Mouse (Mus musculus): ENCODE data around the gene Hao2. TPM values are rescaled to one million over a fixed set of nuclear protein-coding genes. Genes with fewer than 3 reads are reported as not detected.

Gene Hao2
- polyA plus RNA-seq, 1 experiment from 2014 or later: not detected

GRCm38 (mm10) chr3:98880831-98881230, 12.2 kb downstream of the Hao2 start:
- Histone ChIP-seq H3K4me1 (ENCODE audit: control insufficient read depth, insufficient read depth, low read length) (no peaks in the 10 kb centered on the region), H3K27me3 (replicated peaks; ENCODE audit: control insufficient read depth, insufficient read depth, low read length) (no peaks in the 10 kb centered on the region), H3K27ac (ENCODE audit: low read depth, low read length) (no peak overlapping the region), H3K4me3 (ENCODE audit: low read depth, low read length) (no peak overlapping the region), H3K4me2 (ENCODE audit: low read length) (no peak overlapping the region), H3K9ac (ENCODE audit: low read length) (no peak overlapping the region), H3K9me3 (replicated peaks; ENCODE audit: control insufficient read depth, low read length) (no peaks in the 10 kb centered on the region), H3K36me3 (ENCODE audit: control insufficient read depth, insufficient read depth, low read length) (no peaks in the 10 kb centered on the region)
- 87% methylated on average over 2 of the region's 2 CpGs for WGBS
- ATAC-seq (no peak), DNase-seq (ENCODE audit: low spot score) (no peak)

DNA sequence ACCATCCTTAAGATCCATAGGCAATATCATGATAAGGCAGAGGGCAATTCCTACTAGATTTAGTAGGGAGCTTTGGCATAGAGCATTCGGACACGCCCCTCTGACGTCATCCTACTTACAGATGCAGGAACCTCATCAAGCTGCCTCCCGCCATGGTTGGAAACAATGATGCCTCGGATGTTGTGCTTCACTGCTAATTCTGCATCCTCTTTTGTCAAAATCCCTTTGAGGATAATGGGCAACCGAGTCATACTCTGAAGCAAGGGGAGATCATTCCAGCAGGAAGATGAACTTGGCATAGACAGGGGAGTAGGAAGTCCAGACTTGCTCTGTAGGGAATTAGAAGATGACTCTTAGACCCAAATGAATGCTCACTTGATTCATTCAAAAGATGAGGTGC, 12.8 kb downstream of the Hao2 start:
- 52% methylated on average over 6 of the region's 6 CpGs for WGBS
- no peak overlapping the region for H3K4me3 ChIP-seq (ENCODE audit: low read depth, low read length)
- DNase-seq (ENCODE audit: low spot score) (no peak), ATAC-seq (no peak)
- H3K27me3 ChIP-seq (replicated peaks; ENCODE audit: control insufficient read depth, insufficient read depth, low read length): no peaks in the 10 kb centered on the region
- H3K36me3 ChIP-seq (ENCODE audit: control insufficient read depth, insufficient read depth, low read length): no peaks in the 10 kb centered on the region
- H3K4me2 ChIP-seq (ENCODE audit: low read length): no peak overlapping the region
- H3K9ac ChIP-seq (ENCODE audit: low read length): no peak overlapping the region
- H3K4me1 ChIP-seq (ENCODE audit: control insufficient read depth, insufficient read depth, low read length): no peaks in the 10 kb centered on the region
- H3K27ac ChIP-seq (ENCODE audit: low read depth, low read length): no peak overlapping the region
- no peaks in the 10 kb centered on the region for H3K9me3 ChIP-seq (replicated peaks; ENCODE audit: control insufficient read depth, low read length)

DNA sequence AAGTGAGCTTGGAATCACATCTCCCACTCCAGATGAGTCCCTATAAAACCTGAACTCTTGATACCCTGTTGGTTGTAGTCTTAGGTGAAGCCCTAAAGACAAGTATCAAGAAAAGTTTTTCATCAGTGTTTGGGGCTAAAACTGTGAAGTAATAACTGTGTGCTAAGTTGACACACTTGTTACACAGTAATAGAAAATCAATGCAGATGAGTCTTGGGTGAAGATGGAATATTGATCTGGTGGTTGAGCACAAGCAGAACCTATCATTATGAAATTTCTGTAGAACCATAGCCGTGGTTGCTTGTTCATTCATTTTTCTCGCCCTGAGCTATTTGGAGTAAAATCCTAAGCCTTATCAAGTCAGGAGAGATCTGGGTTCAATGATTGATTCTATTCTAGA, 24.8 kb downstream of the Hao2 start:
- H3K27ac ChIP-seq (ENCODE audit: low read depth, low read length): no peak overlapping the region
- H3K4me2 ChIP-seq (ENCODE audit: low read length): no peak overlapping the region
- WGBS: 90% methylated on average over 2 of the region's 2 CpGs
- H3K36me3 ChIP-seq (ENCODE audit: control insufficient read depth, insufficient read depth, low read length): no peaks in the 10 kb centered on the region
- no peak overlapping the region for H3K9ac ChIP-seq (ENCODE audit: low read length)
- H3K9me3 ChIP-seq (replicated peaks; ENCODE audit: control insufficient read depth, low read length): no peaks in the 10 kb centered on the region
- DNase-seq (ENCODE audit: low spot score) (no peak), ATAC-seq (no peak)
- H3K27me3 ChIP-seq (replicated peaks; ENCODE audit: control insufficient read depth, insufficient read depth, low read length): no peaks in the 10 kb centered on the region
- H3K4me3 ChIP-seq (ENCODE audit: low read depth, low read length): no peak overlapping the region
- no peaks in the 10 kb centered on the region for H3K4me1 ChIP-seq (ENCODE audit: control insufficient read depth, insufficient read depth, low read length)

DNA sequence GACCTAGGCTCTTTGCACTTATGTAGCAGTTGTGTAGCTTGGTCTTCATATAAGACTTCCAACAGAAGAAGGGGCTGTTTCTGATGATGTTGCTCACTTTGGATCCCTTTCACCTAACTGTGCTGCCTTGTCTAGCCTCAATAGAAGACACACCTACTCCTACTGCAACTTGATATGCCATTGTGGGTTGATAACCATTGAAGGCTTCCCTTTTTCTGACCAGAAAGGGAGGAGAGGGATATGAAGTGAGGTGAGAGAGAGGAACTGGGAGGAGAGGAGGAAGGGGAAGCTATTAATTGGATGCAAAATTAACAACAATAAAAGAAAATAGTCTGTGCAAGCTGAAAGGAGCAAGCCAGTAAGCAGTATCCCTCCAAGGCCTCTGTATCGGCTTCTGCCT, 30.2 kb downstream of the Hao2 start:
- DNase-seq (ENCODE audit: low spot score) (no peak), ATAC-seq (no peak)
- 95% methylated on average over 1 of the region's 1 CpGs for WGBS
- Histone ChIP-seq H3K27ac (ENCODE audit: low read depth, low read length) (no peak overlapping the region), H3K4me2 (ENCODE audit: low read length) (no peak overlapping the region), H3K4me1 (ENCODE audit: control insufficient read depth, insufficient read depth, low read length) (no peaks in the 10 kb centered on the region), H3K9ac (ENCODE audit: low read length) (no peak overlapping the region), H3K9me3 (replicated peaks; ENCODE audit: control insufficient read depth, low read length) (no peaks in the 10 kb centered on the region), H3K27me3 (replicated peaks; ENCODE audit: control insufficient read depth, insufficient read depth, low read length) (no peaks in the 10 kb centered on the region), H3K4me3 (ENCODE audit: low read depth, low read length) (no peak overlapping the region), H3K36me3 (ENCODE audit: control insufficient read depth, insufficient read depth, low read length) (no peaks in the 10 kb centered on the region)

DNA sequence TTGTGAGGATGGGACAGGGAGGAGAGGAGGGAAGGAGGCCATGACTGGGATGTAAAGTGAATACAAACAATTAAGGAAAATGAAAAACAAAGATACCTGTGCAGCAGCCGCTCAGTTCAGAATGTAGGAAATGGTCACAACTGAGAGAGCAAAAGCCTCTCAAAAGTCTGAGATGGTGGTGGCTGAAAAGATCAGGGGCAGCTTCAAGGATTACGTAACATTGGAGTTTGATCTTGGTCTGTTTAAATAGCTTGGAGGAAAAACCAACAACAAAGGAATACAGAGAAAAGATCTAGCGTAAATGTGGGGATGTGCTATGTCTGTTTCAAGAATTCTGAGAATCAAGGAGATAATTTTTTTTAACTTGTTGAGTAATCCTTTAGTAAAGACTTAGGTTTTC, 33.5 kb downstream of the Hao2 start, which contains the start of gene Hsd3b1:
Hsd3b1 (minus strand) TSS at position 219 of the 400 bp plus-strand sequence.
- Histone ChIP-seq H3K36me3 (ENCODE audit: control insufficient read depth, insufficient read depth, low read length) (no peaks in the 10 kb centered on the region), H3K9ac (ENCODE audit: low read length) (no peak within 1 kb of the TSS), H3K27ac (ENCODE audit: low read depth, low read length) (no peak within 1 kb of the TSS), H3K4me1 (ENCODE audit: control insufficient read depth, insufficient read depth, low read length) (no peaks in the 10 kb centered on the region), H3K27me3 (replicated peaks; ENCODE audit: control insufficient read depth, insufficient read depth, low read length) (no peaks in the 10 kb centered on the region), H3K4me3 (ENCODE audit: low read depth, low read length) (no peak within 1 kb of the TSS), H3K9me3 (replicated peaks; ENCODE audit: control insufficient read depth, low read length) (no peaks in the 10 kb centered on the region), H3K4me2 (ENCODE audit: low read length) (no peak within 1 kb of the TSS)
- 87% methylated on average over 3 of the region's 3 CpGs for WGBS
- no peak for DNase-seq (ENCODE audit: low spot score)
- no peak for ATAC-seq

DNA sequence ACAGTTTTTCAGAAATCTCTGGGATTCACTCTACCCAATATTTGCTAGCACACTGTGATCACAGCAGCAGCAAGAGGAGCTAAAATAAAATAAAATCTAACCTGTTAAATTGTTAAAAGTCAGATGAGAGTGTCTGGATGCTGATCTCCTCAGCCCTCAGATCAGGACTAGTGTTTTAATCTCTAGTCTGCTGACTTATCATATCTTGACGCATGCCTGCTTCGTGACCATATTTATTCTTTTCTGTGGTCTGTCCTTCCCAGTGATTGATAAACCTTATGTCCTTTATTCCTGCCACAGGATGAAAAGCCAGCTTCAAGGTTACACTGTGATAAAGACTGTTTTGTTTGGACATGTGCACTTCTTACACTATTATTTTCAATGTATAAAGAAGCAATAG, 35.0 kb downstream of the Hao2 start:
- Histone ChIP-seq H3K9ac (ENCODE audit: low read length) (no peak overlapping the region), H3K27ac (ENCODE audit: low read depth, low read length) (no peak overlapping the region), H3K9me3 (replicated peaks; ENCODE audit: control insufficient read depth, low read length) (no peaks in the 10 kb centered on the region), H3K4me3 (ENCODE audit: low read depth, low read length) (no peak overlapping the region), H3K36me3 (ENCODE audit: control insufficient read depth, insufficient read depth, low read length) (no peaks in the 10 kb centered on the region), H3K27me3 (replicated peaks; ENCODE audit: control insufficient read depth, insufficient read depth, low read length) (no peaks in the 10 kb centered on the region), H3K4me2 (ENCODE audit: low read length) (no peak overlapping the region), H3K4me1 (ENCODE audit: control insufficient read depth, insufficient read depth, low read length) (no peaks in the 10 kb centered on the region)
- no peak for ATAC-seq
- 92% methylated on average over 2 of the region's 2 CpGs for WGBS
- DNase-seq (ENCODE audit: low spot score): no peak

GRCm38 (mm10) chr3:98856892-98857291, 36.1 kb downstream of the Hao2 start:
- Histone ChIP-seq H3K4me3 (ENCODE audit: low read depth, low read length) (no peak overlapping the region), H3K27ac (ENCODE audit: low read depth, low read length) (no peak overlapping the region), H3K36me3 (ENCODE audit: control insufficient read depth, insufficient read depth, low read length) (no peaks in the 10 kb centered on the region), H3K9me3 (replicated peaks; ENCODE audit: control insufficient read depth, low read length) (no peaks in the 10 kb centered on the region), H3K27me3 (replicated peaks; ENCODE audit: control insufficient read depth, insufficient read depth, low read length) (no peaks in the 10 kb centered on the region), H3K4me2 (ENCODE audit: low read length) (no peak overlapping the region), H3K9ac (ENCODE audit: low read length) (no peak overlapping the region), H3K4me1 (ENCODE audit: control insufficient read depth, insufficient read depth, low read length) (no peaks in the 10 kb centered on the region)
- WGBS: 85% methylated on average over 1 of the region's 1 CpGs
- no peak for ATAC-seq
- DNase-seq (ENCODE audit: low spot score): no peak

DNA sequence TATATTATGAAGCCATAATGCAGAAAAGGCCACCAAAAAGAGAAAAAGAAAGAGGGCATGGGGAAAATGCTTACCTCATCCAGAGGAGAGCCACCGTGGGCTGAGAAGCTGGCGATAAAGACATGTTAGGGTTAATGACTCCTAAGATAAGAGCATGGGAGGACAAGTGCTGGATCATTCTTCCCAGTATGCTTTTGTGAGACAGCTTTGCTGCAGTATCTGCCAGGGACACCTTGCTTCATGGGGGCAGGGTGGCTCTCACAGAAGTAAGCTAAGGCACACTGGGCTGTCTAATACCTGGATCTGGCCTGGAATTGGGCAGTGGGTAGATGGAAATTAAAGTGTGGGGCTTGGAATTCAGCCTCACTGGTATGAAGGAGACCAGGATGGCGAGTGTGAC, 37.9 kb downstream of the Hao2 start:
- H3K4me1 ChIP-seq (ENCODE audit: control insufficient read depth, insufficient read depth, low read length): no peaks in the 10 kb centered on the region
- no peak overlapping the region for H3K4me2 ChIP-seq (ENCODE audit: low read length)
- H3K27ac ChIP-seq (ENCODE audit: low read depth, low read length): no peak overlapping the region
- H3K9ac ChIP-seq (ENCODE audit: low read length): no peak overlapping the region
- ATAC-seq: no peak
- WGBS: 89% methylated on average over 3 of the region's 3 CpGs
- no peaks in the 10 kb centered on the region for H3K9me3 ChIP-seq (replicated peaks; ENCODE audit: control insufficient read depth, low read length)
- H3K36me3 ChIP-seq (ENCODE audit: control insufficient read depth, insufficient read depth, low read length): no peaks in the 10 kb centered on the region
- no peaks in the 10 kb centered on the region for H3K27me3 ChIP-seq (replicated peaks; ENCODE audit: control insufficient read depth, insufficient read depth, low read length)
- H3K4me3 ChIP-seq (ENCODE audit: low read depth, low read length): no peak overlapping the region
- DNase-seq (ENCODE audit: low spot score): no peak

- WGBS: 45% methylated on average over 1 of the region's 1 CpGs
- no peak for DNase-seq (ENCODE audit: low spot score)
- H3K4me3 ChIP-seq (ENCODE audit: low read depth, low read length): no peak overlapping the region
- no peak for ATAC-seq
- H3K27ac ChIP-seq (ENCODE audit: low read depth, low read length): no peak overlapping the region
- no peaks in the 10 kb centered on the region for H3K4me1 ChIP-seq (ENCODE audit: control insufficient read depth, insufficient read depth, low read length)
- no peaks in the 10 kb centered on the region for H3K9me3 ChIP-seq (replicated peaks; ENCODE audit: control insufficient read depth, low read length)
- no peak overlapping the region for H3K9ac ChIP-seq (ENCODE audit: low read length)
- H3K4me2 ChIP-seq (ENCODE audit: low read length): no peak overlapping the region
- no peaks in the 10 kb centered on the region for H3K27me3 ChIP-seq (replicated peaks; ENCODE audit: control insufficient read depth, insufficient read depth, low read length)
- no peaks in the 10 kb centered on the region for H3K36me3 ChIP-seq (ENCODE audit: control insufficient read depth, insufficient read depth, low read length)
Observed at GRCm38 (mm10) chr3:98853685-98854084, 39.4 kb downstream of the Hao2 start.

All from forebrain, embryonic 14.5 days (tissue).